Mouse (Mus musculus) heart, adult 2 months (tissue): ENCODE data around the gene Mettl15. TPM values are rescaled to one million over a fixed set of nuclear protein-coding genes. Genes with fewer than 3 reads are reported as not detected.

Experiments used
- DNase-seq, 2 experiments: peaks; one replicate each; pipeline ENCODE4 v3.0.0; 2021
- H3K27ac ChIP-seq: fragments of 200-600 bp; 2 replicates; pipeline ENCODE4 v1.8.1; 2022
- H3K27me3 ChIP-seq: fragments of 200-500 bp; 2 replicates; pipeline ENCODE4 v1.6.1; 2012; ENCODE audit warnings: mild to moderate bottlenecking, low read length, inconsistent platforms, mixed read lengths; ENCODE audit not compliant: control insufficient read depth, insufficient read depth
- H3K36me3 ChIP-seq: fragments of 200-500 bp; 2 replicates; pipeline ENCODE4 v1.6.1; 2012; ENCODE audit warnings: low read length, inconsistent platforms; ENCODE audit not compliant: control insufficient read depth, insufficient read depth
- H3K4me1 ChIP-seq: fragments of 200-500 bp; 2 replicates; pipeline ENCODE4 v1.6.1; 2011; ENCODE audit warnings: low read length; ENCODE audit not compliant: control insufficient read depth, insufficient read depth
- H3K4me3 ChIP-seq: fragments of 200-600 bp; 2 replicates; pipeline ENCODE4 v1.8.1; 2022
- H3K79me2 ChIP-seq: fragments of 200-500 bp; replicated peaks from 2 replicates; pipeline ENCODE4 v1.6.1; 2012; ENCODE audit warnings: mild to moderate bottlenecking, inconsistent platforms, low read length, moderate library complexity, mixed read lengths; ENCODE audit not compliant: control insufficient read depth, insufficient read depth
- H3K9ac ChIP-seq: fragments of 200-500 bp; 2 replicates; pipeline ENCODE4 v1.6.1; 2012; ENCODE audit warnings: low read depth, mild to moderate bottlenecking, control low read depth, inconsistent platforms, low read length, mixed read lengths
- CTCF ChIP-seq: fragments of 200-600 bp; IDR thresholded peaks from 2 replicates; pipeline ENCODE4 v1.8.1; 2022; ENCODE audit warnings: antibody characterized with exemption, mild to moderate bottlenecking, moderate library complexity
- EP300 ChIP-seq: fragments of 200-500 bp; IDR thresholded peaks from 2 replicates; pipeline ENCODE4 v1.6.1; 2011; ENCODE audit warnings: low read depth, low read length, control low read depth; ENCODE audit not compliant: insufficient read depth
- POLR2A ChIP-seq: fragments of 200-500 bp; IDR thresholded peaks from 2 replicates; pipeline ENCODE4 v1.6.1; 2011; ENCODE audit warnings: mild to moderate bottlenecking, low read depth, low read length, control low read depth; ENCODE audit not compliant: insufficient read depth
- WGBS: fragments of 180-500 bp; shearing (Covaris S2); methylation state at CpG from one replicate; pipeline ENCODE4 v1.1.7; 2018; 5-methylcytosine and 5-hydroxymethylcytosine counted together
- intact Hi-C: fragments of 180-260 bp; cut with DNase I; formaldehyde crosslinking; loops from one replicate; pipeline ENCODE4 v1.15.1; 2025
- microRNA-seq, 2 experiments: library from miRNA; unstranded; fragments of <30 nt; microRNA quantifications; one replicate each; pipeline ENCODE4 v1.2.0; 2021
- polyA plus RNA-seq: library from polyadenylated mRNA; depleted of rRNA; stranded (reverse); fragments of >200 nt; gene quantifications from 2 replicates; pipeline ENCODE4 v1.2.3, GENCODE M21; 2012; rRNA removed
- total RNA-seq, 2 experiments: library from RNA; stranded (reverse); gene quantifications; 2 replicates each; pipeline ENCODE4 v1.2.3; 2021

Gene Mettl15
- total and polyA plus RNA-seq, 3 experiments: 7.1 to 12.9 (median 12.1) TPM

DNA sequence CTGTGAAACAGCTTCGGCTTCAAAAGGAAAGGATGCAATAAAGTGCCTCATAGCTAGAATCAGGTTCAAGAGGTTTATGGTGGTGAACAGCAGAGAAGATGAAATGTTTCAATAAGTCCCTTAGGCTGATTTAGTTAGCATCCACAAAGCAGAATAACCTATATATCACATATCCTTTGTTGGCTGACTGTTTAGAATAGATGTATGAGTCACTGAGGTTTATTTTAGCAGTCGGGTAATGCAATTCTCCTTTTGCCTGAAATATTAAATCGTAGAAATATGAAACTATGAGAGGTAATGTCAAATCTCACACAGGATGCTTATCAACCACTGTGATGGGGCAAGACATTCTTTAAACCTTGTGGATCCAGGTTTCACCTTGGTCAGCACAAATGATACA is 149.8 kb downstream of the Mettl15 start:
- TF ChIP-seq POLR2A: no peak
- TF ChIP-seq CTCF: no peak
- TF ChIP-seq EP300: no peak
- WGBS: 93% methylated on average over 3 of the region's 3 CpGs
- Histone ChIP-seq H3K27me3 (no peaks in the 10 kb centered on the region), H3K4me1 (no peaks in the 10 kb centered on the region), H3K27ac (no peak overlapping the region), H3K4me3 (no peak overlapping the region), H3K79me2 (no peaks in the 10 kb centered on the region), H3K36me3 (no peaks in the 10 kb centered on the region), H3K9ac (no peak overlapping the region)
- DNase-seq: no peak
- intact Hi-C loops: no loop called here

DNA sequence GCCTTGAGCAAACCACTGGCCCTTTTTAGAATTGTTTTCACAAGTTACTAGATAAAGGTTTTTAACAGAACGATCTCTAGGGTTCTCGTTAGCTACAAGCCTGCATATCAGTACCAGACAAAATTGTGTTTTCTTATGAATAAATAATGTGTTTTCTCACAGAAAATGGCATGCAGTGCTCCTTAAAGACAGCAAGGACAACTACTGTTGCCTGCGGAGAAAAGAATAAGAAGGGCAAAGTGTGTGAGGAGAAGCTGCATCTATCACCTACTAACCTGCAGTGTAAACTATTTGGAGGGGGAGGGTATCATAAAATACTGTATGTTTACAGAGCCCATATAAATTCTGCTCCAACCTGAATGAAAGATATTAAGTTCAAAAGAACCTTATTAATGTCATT is 150.6 kb downstream of the Mettl15 start:
- DNase-seq: no peak
- 92% methylated on average over 3 of the region's 3 CpGs for WGBS

DNA sequence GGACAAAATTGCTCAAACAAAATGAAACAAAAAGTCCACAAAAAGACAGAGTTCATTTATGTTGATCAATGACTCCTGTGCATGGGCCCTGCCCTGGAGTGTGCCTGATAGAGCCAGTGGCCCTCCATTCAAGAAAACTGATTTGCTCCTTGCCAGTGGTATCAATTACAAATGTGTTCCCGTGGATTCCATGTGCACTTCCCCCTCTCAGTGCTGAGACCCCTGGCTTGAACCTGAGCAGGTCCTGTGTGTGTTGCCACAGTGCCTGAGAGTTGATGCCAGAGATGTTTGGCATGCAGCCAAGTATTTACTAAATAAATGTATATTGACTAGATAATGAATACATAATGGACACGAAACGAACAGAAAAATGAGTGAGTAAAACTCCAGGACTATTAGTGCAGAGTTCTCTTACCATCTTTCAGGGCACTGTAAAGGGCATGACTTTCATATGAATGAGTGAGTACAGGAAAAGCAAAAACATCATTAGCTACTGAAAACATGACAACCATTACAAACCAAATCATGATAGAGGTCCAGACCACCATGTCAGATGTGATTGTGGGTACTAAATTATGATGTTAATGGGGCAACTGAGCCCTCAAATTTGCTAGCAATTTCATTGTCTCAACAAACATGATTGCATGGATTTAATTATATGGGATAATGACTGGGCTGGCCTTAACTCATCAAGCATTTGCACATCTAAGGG is 174.6 kb downstream of the Mettl15 start:
- TF ChIP-seq EP300 (no peak), CTCF (no peak)

More for the DNA sequence above, 150.6 kb downstream of the Mettl15 start:
- Histone ChIP-seq H3K27ac (no peak overlapping the region), H3K27me3 (no peaks in the 10 kb centered on the region), H3K4me1 (no peaks in the 10 kb centered on the region), H3K79me2 (no peaks in the 10 kb centered on the region), H3K4me3 (no peak overlapping the region), H3K9ac (no peak overlapping the region), H3K36me3 (no peaks in the 10 kb centered on the region)
- no peak for TF ChIP-seq EP300
- no peak for TF ChIP-seq POLR2A
- no peak for TF ChIP-seq CTCF
- intact Hi-C loops: no loop called here

DNA sequence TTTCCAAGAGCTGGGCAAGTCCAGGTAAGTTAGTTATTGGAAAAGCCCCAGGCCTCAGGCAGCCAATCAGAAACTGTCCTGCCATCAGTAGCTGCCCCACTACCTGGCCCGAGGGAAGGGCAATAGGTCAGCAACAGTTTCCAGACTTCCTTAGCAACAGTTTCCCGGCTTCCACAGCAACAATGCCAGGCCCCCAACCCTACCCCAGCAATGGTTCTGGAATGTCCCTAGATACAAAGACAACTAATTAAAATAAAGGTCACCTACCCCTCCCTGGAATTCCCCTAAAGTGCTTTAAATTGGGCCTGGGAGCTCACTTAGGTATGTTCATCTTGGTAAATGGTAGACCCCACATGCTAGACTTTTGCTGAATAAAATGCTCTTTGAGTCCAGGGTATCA is 230.9 kb downstream of the Mettl15 start:
- no peak for TF ChIP-seq EP300
- TF ChIP-seq CTCF: no peak
- TF ChIP-seq POLR2A: no peak
- intact Hi-C loops: no loop called here

More for the DNA sequence above, 174.6 kb downstream of the Mettl15 start:
- Histone ChIP-seq H3K27me3 (no peaks in the 10 kb centered on the region), H3K4me3 (no peak overlapping the region), H3K79me2 (no peaks in the 10 kb centered on the region), H3K36me3 (no peaks in the 10 kb centered on the region), H3K27ac (no peak overlapping the region), H3K9ac (no peak overlapping the region), H3K4me1 (no peaks in the 10 kb centered on the region)
- intact Hi-C loops: no loop called here
- WGBS: 75% methylated on average over 3 of the region's 3 CpGs
- no peak for DNase-seq

More for the DNA sequence above, 230.9 kb downstream of the Mettl15 start:
- no peak for DNase-seq
- H3K27ac ChIP-seq: no peak overlapping the region
- H3K9ac ChIP-seq: no peak overlapping the region
- H3K4me1 ChIP-seq: no peaks in the 10 kb centered on the region
- WGBS: 67% methylated on average over 2 of the region's 2 CpGs
- H3K4me3 ChIP-seq: no peak overlapping the region
- no peaks in the 10 kb centered on the region for H3K36me3 ChIP-seq
- H3K27me3 ChIP-seq: no peaks in the 10 kb centered on the region
- no peaks in the 10 kb centered on the region for H3K79me2 ChIP-seq

Small RNA genes within 50 kb of the gene (microRNA-seq; reads per million reads assigned to microRNA genes)
- gene Gm24115: 0 reads per million in 2 experiments

Other genes with a start within 250 kb of the Mettl15 start
- gene Kif18a, start within 50 bp of the Mettl15 start, total RNA-seq: under 1 TPM; 0.50 to 0.59 TPM
- 0.08 and 0.35 TPM in 2 replicates for gene Kif18a, start within 50 bp of the Mettl15 start, polyA plus RNA-seq